In the genomic region with DNA sequence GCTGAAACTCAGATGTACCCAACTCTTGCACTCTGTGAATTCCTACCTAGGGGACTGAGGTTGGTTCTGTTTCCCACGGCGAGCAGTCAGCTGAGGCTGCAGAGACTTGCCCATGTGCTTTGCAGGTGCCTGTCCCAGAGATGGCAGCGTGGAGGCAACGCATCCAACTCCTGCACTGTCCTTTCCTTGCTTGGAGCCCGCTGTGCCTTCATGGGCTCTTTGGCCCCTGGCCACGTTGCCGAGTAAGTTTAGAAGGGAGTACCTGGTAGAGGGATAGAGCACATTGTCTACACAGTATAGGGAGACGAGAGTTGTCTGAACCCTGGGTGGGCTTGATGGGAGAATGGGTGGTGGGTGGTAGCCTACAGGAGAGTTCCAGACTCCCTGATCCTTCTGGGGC, we compare ENCODE assay signal across 30 mouse cellular contexts. TPM values are rescaled to one million over a fixed set of nuclear protein-coding genes. Genes with fewer than 3 reads are reported as not detected.
DNase-seq lines count a peak whose midpoint lies in the region; ATAC-seq and TF ChIP-seq lines count a peak whose summit lies in the region.
"Had no signal": no experiment of that assay in that cellular context is flagged by ENCODE, and none has a peak within 500 bp of the region (broad histone marks: within the 10 kb centered on the region; RNA-seq: fewer than 3 reads in every experiment).

No protein-coding gene starts in this region.

- no peak for TF ChIP-seq EP300 in liver, postnatal 0 days (IDR thresholded peaks at IDR 0.05; ENCODE audit: low read depth)

- H3K4me2 ChIP-seq in kidney, embryonic 14.5 days (replicated peaks; ENCODE audit: low read depth, low read length): no peak overlapping the region
- H3K4me2 ChIP-seq in liver, postnatal 0 days (ENCODE audit: low read depth, low read length): no peak overlapping the region
- H3K4me2 ChIP-seq: embryonic facial prominence, embryonic 12.5 days; embryonic facial prominence, embryonic 15.5 days; heart, embryonic 13.5 days; hindbrain, embryonic 12.5 days had no signal

- no peaks in the 10 kb centered on the region for H3K27me3 ChIP-seq in kidney, embryonic 14.5 days (ENCODE audit: control insufficient read depth, insufficient read depth, low read length)
- no peaks in the 10 kb centered on the region for H3K27me3 ChIP-seq in liver, adult 2 months (ENCODE audit: control insufficient read depth, insufficient read depth, low read length)
- no peaks in the 10 kb centered on the region for H3K27me3 ChIP-seq in liver, postnatal 0 days (ENCODE audit: insufficient read depth, low read length)
- H3K27me3 ChIP-seq: embryonic facial prominence, embryonic 12.5 days; embryonic facial prominence, embryonic 15.5 days; Patski had no signal

- H3K79me2 ChIP-seq in liver, adult 2 months (ENCODE audit: control insufficient read depth, insufficient read depth, low read length): peaks cover 4% of the 10 kb centered on the region; the same call in 1 of the 2 replicates

- no peak overlapping the region for H3K4me3 ChIP-seq in kidney, embryonic 14.5 days (ENCODE audit: low read length)
- H3K4me3 ChIP-seq in liver, adult 2 months (ENCODE audit: insufficient read depth, low read depth, low read length): peak overlapping the region; percentile 34
- H3K4me3 ChIP-seq in liver, postnatal 0 days (ENCODE audit: low read depth, low read length): no peak overlapping the region
- H3K4me3 ChIP-seq: embryonic facial prominence, embryonic 12.5 days; embryonic facial prominence, embryonic 15.5 days; gastrocnemius, adult 2 months; heart, embryonic 10.5 days; heart, embryonic 13.5 days; hindbrain, embryonic 12.5 days had no signal

- H3K27ac ChIP-seq in kidney, embryonic 14.5 days (ENCODE audit: low read depth, low read length): no peak overlapping the region
- H3K27ac ChIP-seq in liver, adult 2 months (replicated peaks; ENCODE audit: insufficient read depth, low read depth, low read length): peak overlapping the region; percentile 83
- no peak overlapping the region for H3K27ac ChIP-seq in liver, postnatal 0 days (ENCODE audit: low read depth)
- H3K27ac ChIP-seq: embryonic facial prominence, embryonic 12.5 days; embryonic facial prominence, embryonic 15.5 days; gastrocnemius, adult 2 months; heart, embryonic 10.5 days; heart, embryonic 13.5 days; hindbrain, embryonic 12.5 days had no signal

- whole genome bisulfite sequencing in kidney, embryonic 14.5 days: 80% methylated on average over 8 of the region's 8 CpGs
- WGBS in liver, adult 2 months: 28% methylated on average over 8 of the region's 8 CpGs
- WGBS in liver, postnatal 0 days (ENCODE audit: insufficient replicate concordance): 82% methylated on average over 8 of the region's 8 CpGs

- TF ChIP-seq CTCF in liver, adult 2 months (IDR thresholded peaks at IDR 0.05; ENCODE audit: low read depth, low read length): no peak
- TF ChIP-seq CTCF in liver, postnatal 0 days (IDR thresholded peaks at IDR 0.05; ENCODE audit: low read depth): no peak

- H3K36me3 ChIP-seq in kidney, embryonic 14.5 days (ENCODE audit: control insufficient read depth, insufficient read depth, low read length): peaks cover 14% of the 10 kb centered on the region
- H3K36me3 ChIP-seq in liver, adult 2 months (ENCODE audit: control insufficient read depth, insufficient read depth, low read length): peaks cover 23% of the 10 kb centered on the region; the same call in 1 of the 2 replicates
- H3K36me3 ChIP-seq in liver, postnatal 0 days (replicated peaks; ENCODE audit: insufficient read depth, low read length): peaks cover 8% of the 10 kb centered on the region
- H3K36me3 ChIP-seq: hindbrain, embryonic 12.5 days had no signal

- H3K9me3 ChIP-seq in kidney, embryonic 14.5 days (ENCODE audit: control insufficient read depth, low read length): no peaks in the 10 kb centered on the region
- no peaks in the 10 kb centered on the region for H3K9me3 ChIP-seq in liver, postnatal 0 days (ENCODE audit: low read length)
- H3K9me3 ChIP-seq: embryonic facial prominence, embryonic 12.5 days; embryonic facial prominence, embryonic 15.5 days; G1E; heart, embryonic 10.5 days; heart, embryonic 13.5 days; hindbrain, embryonic 12.5 days had no signal

- no peak for TF ChIP-seq POLR2A in liver, adult 2 months (IDR thresholded peaks at IDR 0.05; ENCODE audit: extremely low read depth, insufficient read depth, low read length)

- ATAC-seq in kidney, embryonic 14.5 days (ENCODE audit: low FRiP score, low TSS enrichment): no peak
- ATAC-seq in liver, postnatal 0 days: no peak
- ATAC-seq: forebrain, embryonic 14.5 days; forebrain, postnatal 0 days; hindbrain, embryonic 16.5 days; Patski had no signal

- H3K9ac ChIP-seq in kidney, embryonic 14.5 days (ENCODE audit: low read depth, low read length): no peak overlapping the region
- H3K9ac ChIP-seq in liver, adult 2 months (ENCODE audit: low read depth, low read length): peak overlapping the region; percentile 45
- H3K9ac ChIP-seq in liver, postnatal 0 days (replicated peaks): no peak overlapping the region
- H3K9ac ChIP-seq: embryonic facial prominence, embryonic 12.5 days; embryonic facial prominence, embryonic 15.5 days; forebrain, postnatal 0 days; heart, embryonic 13.5 days; hindbrain, embryonic 12.5 days had no signal

- peaks cover 9% of the 10 kb centered on the region; the same call in 1 of the 2 replicates for H3K4me1 ChIP-seq in kidney, embryonic 14.5 days (ENCODE audit: control insufficient read depth, insufficient read depth, low read length)
- H3K4me1 ChIP-seq in liver, adult 2 months (ENCODE audit: control insufficient read depth, insufficient read depth, low read length): peaks cover 43% of the 10 kb centered on the region
- H3K4me1 ChIP-seq in liver, postnatal 0 days (ENCODE audit: insufficient read depth): peaks cover 34% of the 10 kb centered on the region

- DNase-seq in cerebellum, adult 9-11 months: peak; percentile 35
- no peak for DNase-seq in cerebellum, postnatal 36 days
- peak; percentile 32 for DNase-seq in kidney, adult 11 months
- DNase-seq in kidney, postnatal 4 days: no peak
- DNase-seq in kidney, adult 9 months: peak; percentile 40
- DNase-seq in liver, adult 2 months (ENCODE audit: extremely low read depth, low read depth, low spot score): peak; percentile 57
- DNase-seq in liver, postnatal 0 days: no peak
- DNase-seq: adrenal gland, postnatal 10 days; adrenal gland, postnatal 36 days; B cell, adult 2 months; cerebellum, adult 18-20 months; cerebellum, postnatal 14 days; forebrain, postnatal 0 days; gastrocnemius, adult 2 months; gastrocnemius, postnatal 14 days; heart, adult 18-20 months; heart, postnatal 14 days; heart, postnatal 4 days had no signal

RNA-seq across cellular contexts. Expression of gene Khk, which starts 3.4 kb away (rescaled TPM):
- 29.7 and 31.4 TPM in 2 replicates for polyA plus RNA-seq in kidney, embryonic 14.5 days (2014; fragmentation: Nextera tagmentation; extraction: Ambion mirVana)
- 288 and 405 TPM in 2 replicates for total RNA-seq in liver, adult 2 months (2014; rRNA removed)
- 650 and 735 TPM in 2 replicates for polyA plus RNA-seq in liver, adult 2 months (2012; rRNA removed)
- polyA plus RNA-seq in liver, postnatal 0 days (2015; fragmentation: Nextera tagmentation; extraction: Ambion mirVana): 56.9 and 57.7 TPM in 2 replicates

RNA-seq across cellular contexts. Expression of gene Emilin1, which starts 11.4 kb away (rescaled TPM):
- polyA plus RNA-seq in kidney, embryonic 14.5 days (2014; fragmentation: Nextera tagmentation; extraction: Ambion mirVana): 170 and 191 TPM in 2 replicates
- 17.6 and 17.8 TPM in 2 replicates for total RNA-seq in liver, adult 2 months (2014; rRNA removed)
- polyA plus RNA-seq in liver, adult 2 months (2012; rRNA removed): 27.8 and 31.5 TPM in 2 replicates
- 25.3 and 30.9 TPM in 2 replicates for polyA plus RNA-seq in liver, postnatal 0 days (2015; fragmentation: Nextera tagmentation; extraction: Ambion mirVana)

RNA-seq across cellular contexts. Expression of gene Ost4, which starts 17.0 kb away (rescaled TPM):
- 500 and 653 TPM in 2 replicates for polyA plus RNA-seq in kidney, embryonic 14.5 days (2014; fragmentation: Nextera tagmentation; extraction: Ambion mirVana)
- 76.2 and 88.6 TPM in 2 replicates for total RNA-seq in liver, adult 2 months (2014; rRNA removed)
- polyA plus RNA-seq in liver, adult 2 months (2012; rRNA removed): 167 and 196 TPM in 2 replicates
- polyA plus RNA-seq in liver, postnatal 0 days (2015; fragmentation: Nextera tagmentation; extraction: Ambion mirVana): 263 and 277 TPM in 2 replicates

RNA-seq across cellular contexts. Expression of gene Cgref1, which starts 20.8 kb away (rescaled TPM):
- polyA plus RNA-seq in kidney, embryonic 14.5 days (2014; fragmentation: Nextera tagmentation; extraction: Ambion mirVana): 7.5 and 10.4 TPM in 2 replicates
- 0.60 and 0.74 TPM in 2 replicates for total RNA-seq in liver, adult 2 months (2014; rRNA removed)
- 0.28 and 0.34 TPM in 2 replicates for polyA plus RNA-seq in liver, adult 2 months (2012; rRNA removed)
- 18.7 and 22.8 TPM in 2 replicates for polyA plus RNA-seq in liver, postnatal 0 days (2015; fragmentation: Nextera tagmentation; extraction: Ambion mirVana)
- total RNA-seq: CH12.LX; common myeloid progenitor, adult 5-6 weeks had no signal
- polyA plus RNA-seq: G1E had no signal

RNA-seq across cellular contexts. Expression of gene Preb, which starts 35.5 kb away (rescaled TPM):
- 97.6 and 99.5 TPM in 2 replicates for polyA plus RNA-seq in kidney, embryonic 14.5 days (2014; fragmentation: Nextera tagmentation; extraction: Ambion mirVana)
- 62.0 and 91.0 TPM in 2 replicates for total RNA-seq in liver, adult 2 months (2014; rRNA removed)
- polyA plus RNA-seq in liver, adult 2 months (2012; rRNA removed): 279 and 433 TPM in 2 replicates
- 79.2 and 80.6 TPM in 2 replicates for polyA plus RNA-seq in liver, postnatal 0 days (2015; fragmentation: Nextera tagmentation; extraction: Ambion mirVana)

Comparison
In these comparisons a context has a peak if more than half of its experiments do, and no peak if none do; other contexts are left out.
1. DNase-seq: peak in cerebellum, adult 9-11 months (single experiment), kidney, adult 11 months (single experiment), kidney, adult 9 months (single experiment) and liver, adult 2 months (single experiment); none in cerebellum, postnatal 36 days (0 of 2), kidney, postnatal 4 days (0 of 2) and liver, postnatal 0 days (single experiment).
2. RNA of gene Khk, which starts 3.4 kb away (polyA plus RNA-seq): 650 to 735 TPM in liver, adult 2 months; 56.9 to 57.7 TPM in liver, postnatal 0 days and 29.7 to 31.4 TPM in kidney, embryonic 14.5 days; every median in the first group is over 10 times any median in the second.